Mouse (Mus musculus): ENCODE results near the gene Lrrc42. TPM values are rescaled to one million over a fixed set of nuclear protein-coding genes. Genes with fewer than 3 reads are reported as not detected.

Lrrc42 gene
- total RNA-seq (2014; rRNA removed) (8.3 and 11.4 TPM in 2 replicates), polyA plus RNA-seq (2012; rRNA removed) (6.3 and 6.6 TPM in 2 replicates)

DNA sequence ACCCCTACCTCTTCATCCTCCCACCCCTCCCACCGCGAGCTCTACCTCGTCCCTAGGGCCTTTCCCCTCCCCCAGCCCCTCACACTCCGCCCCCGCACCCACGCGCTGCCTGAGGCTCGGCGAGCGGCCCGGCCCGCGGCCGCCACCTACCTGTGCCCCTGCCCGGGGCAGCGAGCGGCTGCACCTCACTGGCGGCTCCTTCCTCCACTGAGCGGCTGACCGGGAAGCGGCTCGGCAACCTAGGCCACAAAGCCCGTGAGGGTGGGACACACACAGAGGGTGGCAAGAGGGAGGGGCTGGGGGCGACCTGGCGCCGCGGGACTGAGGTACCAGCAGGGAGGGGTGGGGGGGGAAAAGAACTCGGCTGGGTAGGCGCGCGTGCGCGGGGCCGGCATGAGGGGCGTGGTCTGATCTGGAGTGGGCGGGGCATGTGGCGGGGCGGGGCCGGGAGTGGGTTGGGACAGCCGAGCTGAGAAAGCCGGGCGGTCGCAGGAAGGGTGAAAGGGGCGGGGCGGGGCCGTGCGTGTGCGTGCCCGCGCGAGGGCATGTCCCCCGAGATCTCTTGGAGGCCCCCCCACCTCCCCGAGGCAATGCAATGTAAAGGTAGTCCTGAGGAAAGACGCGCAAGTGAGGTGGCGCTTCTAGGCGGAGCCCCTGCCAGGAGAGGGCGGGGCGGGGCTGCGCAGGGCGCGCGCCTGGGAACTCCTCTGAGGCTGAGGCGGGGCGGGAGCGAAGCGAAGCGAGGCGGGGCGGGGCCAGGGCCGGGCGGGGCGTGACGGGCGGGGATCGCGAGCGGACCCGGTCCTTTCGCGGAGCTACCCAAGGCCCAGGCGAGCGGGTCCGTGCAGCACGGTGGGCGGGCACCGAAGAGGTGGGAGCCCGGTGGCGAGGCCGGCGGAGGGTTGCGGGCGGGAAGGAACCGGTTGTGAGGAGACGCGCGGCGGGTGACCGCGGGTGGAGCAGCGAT is at the start of gene Lrrc42, which contains the start of gene Hspb11:
TSS of gene Lrrc42 (minus strand) at position 408 of the 967 bp plus-strand sequence.
TSS of gene Hspb11 (plus strand) at position 469 of the 967 bp plus-strand sequence.
- peak; percentile 86 for DNase-seq (ENCODE audit: extremely low read depth, low read depth, low spot score)
- Histone ChIP-seq H3K79me2 (ENCODE audit: control insufficient read depth, insufficient read depth, low read length) (peaks cover 19% of the 10 kb centered on the region; the same call in 1 of the 2 replicates), H3K4me3 (ENCODE audit: insufficient read depth, low read depth, low read length) (peak within 1 kb of the TSS; percentile 79), H3K27me3 (ENCODE audit: control insufficient read depth, insufficient read depth, low read length) (no peaks in the 10 kb centered on the region), H3K4me1 (ENCODE audit: control insufficient read depth, insufficient read depth, low read length) (peaks cover 18% of the 10 kb centered on the region), H3K9ac (ENCODE audit: low read depth, low read length) (peak within 1 kb of the TSS; percentile 99), H3K27ac (replicated peaks; ENCODE audit: insufficient read depth, low read depth, low read length) (peak within 1 kb of the TSS; percentile 82), H3K36me3 (ENCODE audit: control insufficient read depth, insufficient read depth, low read length) (no peaks in the 10 kb centered on the region)
- 1% methylated on average over 97 of the region's 101 CpGs for WGBS
- TF ChIP-seq POLR2A (IDR thresholded peaks at IDR 0.05; ENCODE audit: extremely low read depth, insufficient read depth, low read length) (peak; percentile 48; the same call in 1 of the 2 replicates), CTCF (IDR thresholded peaks at IDR 0.05; ENCODE audit: low read depth, low read length) (peak; percentile 45)

DNA sequence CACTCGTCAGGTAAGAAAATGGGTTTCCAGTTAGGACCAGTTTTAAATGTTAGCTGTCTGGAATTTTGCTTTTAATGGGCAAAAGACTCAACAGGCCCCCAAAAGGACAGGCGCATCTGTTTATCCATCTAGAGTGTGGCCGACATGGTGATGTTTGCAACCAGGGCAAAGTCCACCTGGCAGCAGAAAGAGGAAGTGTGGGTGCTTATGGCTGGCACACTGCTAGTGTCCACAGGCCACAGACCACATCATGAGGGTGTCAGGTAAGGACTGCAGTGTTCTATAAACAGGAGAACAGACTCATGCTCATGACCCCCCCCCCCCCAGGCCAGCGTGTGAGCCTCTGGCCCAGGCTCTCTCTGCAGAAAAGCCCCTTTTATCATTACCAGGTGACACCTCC is 49.5 kb upstream of the Lrrc42 start:
- H3K9ac ChIP-seq (ENCODE audit: low read depth, low read length) = peak overlapping the region; percentile 62
- H3K4me3 ChIP-seq (ENCODE audit: insufficient read depth, low read depth, low read length) = no peak overlapping the region
- peaks cover 1% of the 10 kb centered on the region; the same call in 1 of the 2 replicates for H3K36me3 ChIP-seq (ENCODE audit: control insufficient read depth, insufficient read depth, low read length)
- peaks cover 33% of the 10 kb centered on the region for H3K4me1 ChIP-seq (ENCODE audit: control insufficient read depth, insufficient read depth, low read length)
- peak overlapping the region; percentile 98 for H3K27ac ChIP-seq (replicated peaks; ENCODE audit: insufficient read depth, low read depth, low read length)
- no peak for TF ChIP-seq CTCF (IDR thresholded peaks at IDR 0.05; ENCODE audit: low read depth, low read length)
- no peak for TF ChIP-seq POLR2A (IDR thresholded peaks at IDR 0.05; ENCODE audit: extremely low read depth, insufficient read depth, low read length)
- H3K79me2 ChIP-seq (ENCODE audit: control insufficient read depth, insufficient read depth, low read length) = peaks cover 16% of the 10 kb centered on the region; the same call in 1 of the 2 replicates
- WGBS = 13% methylated on average over 4 of the region's 4 CpGs
- no peaks in the 10 kb centered on the region for H3K27me3 ChIP-seq (ENCODE audit: control insufficient read depth, insufficient read depth, low read length)
- peak; percentile 94 for DNase-seq (ENCODE audit: extremely low read depth, low read depth, low spot score)

DNA sequence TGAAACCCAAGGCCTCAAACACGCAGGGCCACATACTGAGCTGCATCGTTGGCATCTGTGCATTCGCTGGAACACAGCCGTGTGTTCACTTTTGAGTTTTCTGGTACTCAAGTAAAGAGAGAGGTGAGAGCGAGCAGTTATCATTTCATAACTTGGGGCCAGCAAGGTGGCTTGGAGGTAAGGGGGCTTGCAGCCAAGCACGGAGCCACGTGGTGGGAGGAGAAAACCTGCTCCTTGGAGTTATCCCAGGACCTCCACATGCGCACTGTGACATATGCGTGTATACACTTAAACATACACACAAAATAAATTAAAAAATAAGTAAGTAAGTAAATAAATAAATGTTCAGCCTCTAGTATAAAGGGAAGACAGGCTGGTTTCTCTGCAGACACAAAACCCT is 48.9 kb upstream of the Lrrc42 start:
- Histone ChIP-seq H3K9ac (ENCODE audit: low read depth, low read length) (peak overlapping the region; percentile 25; the same call in 1 of the 2 replicates), H3K4me1 (ENCODE audit: control insufficient read depth, insufficient read depth, low read length) (peaks cover 31% of the 10 kb centered on the region), H3K4me3 (ENCODE audit: insufficient read depth, low read depth, low read length) (no peak overlapping the region), H3K79me2 (ENCODE audit: control insufficient read depth, insufficient read depth, low read length) (peaks cover 16% of the 10 kb centered on the region; the same call in 1 of the 2 replicates), H3K27me3 (ENCODE audit: control insufficient read depth, insufficient read depth, low read length) (no peaks in the 10 kb centered on the region), H3K36me3 (ENCODE audit: control insufficient read depth, insufficient read depth, low read length) (peaks cover 5% of the 10 kb centered on the region; the same call in 1 of the 2 replicates), H3K27ac (replicated peaks; ENCODE audit: insufficient read depth, low read depth, low read length) (peak overlapping the region; percentile 84)
- WGBS = 40% methylated on average over 9 of the region's 9 CpGs
- DNase-seq (ENCODE audit: extremely low read depth, low read depth, low spot score) = peak; percentile 71
- TF ChIP-seq CTCF (IDR thresholded peaks at IDR 0.05; ENCODE audit: low read depth, low read length) (no peak), POLR2A (IDR thresholded peaks at IDR 0.05; ENCODE audit: extremely low read depth, insufficient read depth, low read length) (no peak)

DNA sequence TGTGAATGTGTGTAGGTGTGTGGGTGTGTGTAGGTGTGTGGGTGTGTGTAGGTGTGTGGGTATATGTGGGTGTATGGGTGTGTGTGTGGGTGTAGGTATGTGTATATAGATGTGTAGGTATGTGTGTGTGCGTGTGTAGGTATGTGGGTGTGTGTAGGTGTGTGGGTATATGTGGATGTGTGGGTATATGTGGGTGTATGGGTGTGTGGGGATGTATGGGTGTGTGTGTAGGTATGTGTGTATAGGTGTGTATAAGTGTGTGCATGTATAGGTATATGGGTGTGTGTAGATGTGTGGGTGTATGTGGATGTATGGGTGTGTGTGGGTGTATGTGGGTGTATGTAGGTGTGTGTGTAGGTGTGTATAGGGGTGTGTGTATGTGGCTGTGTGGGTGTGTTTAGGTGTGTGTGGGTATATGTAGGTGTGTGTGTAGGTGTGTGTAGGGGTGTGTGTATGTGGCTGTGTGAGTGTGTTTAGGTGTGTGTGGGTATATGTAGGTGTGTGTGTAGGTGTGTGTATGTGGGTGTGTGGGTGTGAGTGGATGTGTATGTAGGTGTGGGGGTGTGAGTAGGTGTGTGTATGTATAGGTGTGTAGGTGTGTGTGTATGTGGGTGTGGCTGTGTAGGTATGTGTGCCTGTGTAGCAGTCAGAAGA is 47.7 kb upstream of the Lrrc42 start:
- 100% methylated on average over 1 of the region's 1 CpGs for WGBS
- no peak overlapping the region for H3K4me3 ChIP-seq (ENCODE audit: insufficient read depth, low read depth, low read length)
- H3K27ac ChIP-seq (replicated peaks; ENCODE audit: insufficient read depth, low read depth, low read length) = peak overlapping the region; percentile 84
- H3K9ac ChIP-seq (ENCODE audit: low read depth, low read length) = 0 out of 2 replicates have a peak overlapping the region, but pooled peaks have one; percentile 21
- H3K4me1 ChIP-seq (ENCODE audit: control insufficient read depth, insufficient read depth, low read length) = peaks cover 31% of the 10 kb centered on the region
- peaks cover 8% of the 10 kb centered on the region; the same call in 1 of the 2 replicates for H3K79me2 ChIP-seq (ENCODE audit: control insufficient read depth, insufficient read depth, low read length)
- no peaks in the 10 kb centered on the region for H3K27me3 ChIP-seq (ENCODE audit: control insufficient read depth, insufficient read depth, low read length)
- peaks cover 10% of the 10 kb centered on the region for H3K36me3 ChIP-seq (ENCODE audit: control insufficient read depth, insufficient read depth, low read length)
- DNase-seq (ENCODE audit: extremely low read depth, low read depth, low spot score) = no peak
- TF ChIP-seq CTCF (IDR thresholded peaks at IDR 0.05; ENCODE audit: low read depth, low read length) = no peak
- TF ChIP-seq POLR2A (IDR thresholded peaks at IDR 0.05; ENCODE audit: extremely low read depth, insufficient read depth, low read length) = no peak

DNA sequence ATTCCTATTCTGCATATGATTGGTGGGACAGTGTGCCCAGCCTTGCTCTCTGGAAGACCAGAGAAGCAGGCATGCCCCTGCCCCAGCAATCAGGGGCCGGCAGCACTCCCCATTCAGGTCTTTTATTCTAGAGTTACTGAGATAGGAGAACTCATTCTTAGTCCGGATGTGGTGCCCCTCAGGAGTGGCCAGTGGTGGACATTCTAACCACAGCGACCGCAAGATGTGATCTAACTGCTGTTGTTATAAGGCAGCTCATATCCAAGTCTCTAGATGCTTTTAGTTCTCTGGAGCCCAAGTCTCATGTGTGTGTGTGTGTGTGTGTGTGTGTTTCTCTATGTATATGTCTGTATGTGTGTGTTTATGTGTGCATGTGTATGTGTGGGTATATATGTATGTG is 47.0 kb upstream of the Lrrc42 start:
- Histone ChIP-seq H3K36me3 (ENCODE audit: control insufficient read depth, insufficient read depth, low read length) (peaks cover 10% of the 10 kb centered on the region), H3K4me1 (ENCODE audit: control insufficient read depth, insufficient read depth, low read length) (peaks cover 31% of the 10 kb centered on the region), H3K9ac (ENCODE audit: low read depth, low read length) (peak overlapping the region; percentile 46; the same call in 1 of the 2 replicates), H3K79me2 (ENCODE audit: control insufficient read depth, insufficient read depth, low read length) (peaks cover 2% of the 10 kb centered on the region; the same call in 1 of the 2 replicates), H3K27ac (replicated peaks; ENCODE audit: insufficient read depth, low read depth, low read length) (peak overlapping the region; percentile 85), H3K27me3 (ENCODE audit: control insufficient read depth, insufficient read depth, low read length) (no peaks in the 10 kb centered on the region), H3K4me3 (ENCODE audit: insufficient read depth, low read depth, low read length) (no peak overlapping the region)
- no peak for DNase-seq (ENCODE audit: extremely low read depth, low read depth, low spot score)
- 80% methylated on average over 4 of the region's 4 CpGs for WGBS
- no peak for TF ChIP-seq CTCF (IDR thresholded peaks at IDR 0.05; ENCODE audit: low read depth, low read length)
- TF ChIP-seq POLR2A (IDR thresholded peaks at IDR 0.05; ENCODE audit: extremely low read depth, insufficient read depth, low read length) = no peak
